Mouse (Mus musculus): Measurements from ENCODE around the gene Lhfp. TPM values are rescaled to one million over a fixed set of nuclear protein-coding genes. Genes with fewer than 3 reads are reported as not detected.

Gene Lhfp
- total and polyA plus RNA-seq, 3 experiments: 51.4 to 79.4 (median 53.5) TPM

DNA sequence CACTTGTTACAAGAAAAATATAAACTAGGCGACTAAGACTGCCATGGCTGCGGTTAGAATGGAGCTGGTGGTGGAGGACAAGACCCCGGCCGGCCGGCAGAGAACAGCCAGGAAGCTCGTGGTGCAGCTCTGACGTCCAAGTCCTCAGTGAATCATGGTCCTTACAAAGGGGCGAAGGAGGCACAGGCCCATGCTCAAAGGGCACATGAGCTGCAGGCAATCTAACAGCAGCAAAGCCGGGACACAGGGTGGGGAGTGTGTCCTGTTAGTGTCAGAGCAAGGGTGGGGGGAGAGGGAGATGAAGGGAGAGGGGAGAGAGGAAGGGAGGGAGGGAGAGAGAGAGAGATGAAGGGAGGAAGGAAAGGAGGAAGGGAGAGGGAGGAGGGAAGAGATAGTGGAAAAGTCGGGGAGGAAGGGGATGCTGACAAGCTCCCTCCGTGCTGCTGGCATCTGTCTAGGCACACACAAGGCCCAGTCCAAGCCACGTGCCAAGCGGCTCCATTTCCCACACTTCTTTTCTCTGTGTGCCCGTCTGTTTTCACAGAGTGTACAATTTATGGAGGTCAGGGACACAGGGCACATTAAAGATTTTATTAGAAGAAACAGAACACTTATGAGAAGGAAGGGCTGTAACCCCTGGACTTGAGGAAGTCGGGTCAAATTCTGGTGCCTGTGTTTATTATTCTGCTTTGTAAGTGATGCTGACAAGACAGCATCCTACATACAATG, 42.1 kb upstream of the Lhfp start:
- Histone ChIP-seq H3K4me3 (no peak overlapping the region), H3K79me2 (replicated peaks; ENCODE audit: control insufficient read depth, insufficient read depth, low read length) (no peaks in the 10 kb centered on the region), H3K4me1 (ENCODE audit: control insufficient read depth, insufficient read depth, low read length) (no peaks in the 10 kb centered on the region), H3K27me3 (ENCODE audit: control insufficient read depth, insufficient read depth, low read length) (no peaks in the 10 kb centered on the region), H3K36me3 (ENCODE audit: control insufficient read depth, insufficient read depth, low read length) (no peaks in the 10 kb centered on the region; the same call in 1 of the 2 replicates), H3K9ac (ENCODE audit: low read depth, low read length) (no peak overlapping the region), H3K27ac (no peak overlapping the region)
- intact Hi-C loops (cut with DNase I): no loop called here
- 62% methylated on average over 15 of the region's 15 CpGs for WGBS
- TF ChIP-seq POLR2A (IDR thresholded peaks at IDR 0.05; ENCODE audit: insufficient read depth, low read depth, low read length): no peak
- no peak for TF ChIP-seq EP300 (IDR thresholded peaks at IDR 0.05; ENCODE audit: insufficient read depth, low read depth, low read length)
- TF ChIP-seq CTCF (IDR thresholded peaks at IDR 0.05): no peak
- no peak for DNase-seq

DNA sequence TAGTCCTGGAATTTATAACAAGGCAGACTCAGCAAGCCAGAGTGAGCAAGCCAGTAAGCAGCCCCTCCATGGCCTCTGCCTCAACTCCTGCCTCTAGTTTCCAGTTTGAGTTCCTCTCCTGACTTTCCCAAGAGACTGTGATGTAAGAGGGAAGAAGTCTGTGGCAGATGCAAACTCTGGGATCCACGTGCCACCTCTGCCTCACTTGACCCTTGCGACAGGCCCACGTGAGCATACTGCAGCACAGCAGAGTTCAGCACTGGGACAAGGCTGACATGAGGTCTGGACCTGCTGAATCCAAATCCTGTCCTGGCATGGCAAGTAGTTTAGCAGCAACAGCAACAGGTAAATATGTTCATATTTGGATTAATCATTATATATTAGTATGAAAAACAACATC, 41.3 kb upstream of the Lhfp start:
- intact Hi-C loops (cut with DNase I): no loop called here
- H3K9ac ChIP-seq (ENCODE audit: low read depth, low read length): no peak overlapping the region
- H3K36me3 ChIP-seq (ENCODE audit: control insufficient read depth, insufficient read depth, low read length): no peaks in the 10 kb centered on the region; the same call in 1 of the 2 replicates
- no peaks in the 10 kb centered on the region for H3K4me1 ChIP-seq (ENCODE audit: control insufficient read depth, insufficient read depth, low read length)
- no peaks in the 10 kb centered on the region for H3K79me2 ChIP-seq (replicated peaks; ENCODE audit: control insufficient read depth, insufficient read depth, low read length)
- 70% methylated on average over 3 of the region's 3 CpGs for WGBS
- H3K27ac ChIP-seq: no peak overlapping the region
- TF ChIP-seq CTCF (IDR thresholded peaks at IDR 0.05) (no peak), EP300 (IDR thresholded peaks at IDR 0.05; ENCODE audit: insufficient read depth, low read depth, low read length) (no peak), POLR2A (IDR thresholded peaks at IDR 0.05; ENCODE audit: insufficient read depth, low read depth, low read length) (no peak)
- H3K4me3 ChIP-seq: no peak overlapping the region
- DNase-seq: no peak
- no peaks in the 10 kb centered on the region for H3K27me3 ChIP-seq (ENCODE audit: control insufficient read depth, insufficient read depth, low read length)

DNA sequence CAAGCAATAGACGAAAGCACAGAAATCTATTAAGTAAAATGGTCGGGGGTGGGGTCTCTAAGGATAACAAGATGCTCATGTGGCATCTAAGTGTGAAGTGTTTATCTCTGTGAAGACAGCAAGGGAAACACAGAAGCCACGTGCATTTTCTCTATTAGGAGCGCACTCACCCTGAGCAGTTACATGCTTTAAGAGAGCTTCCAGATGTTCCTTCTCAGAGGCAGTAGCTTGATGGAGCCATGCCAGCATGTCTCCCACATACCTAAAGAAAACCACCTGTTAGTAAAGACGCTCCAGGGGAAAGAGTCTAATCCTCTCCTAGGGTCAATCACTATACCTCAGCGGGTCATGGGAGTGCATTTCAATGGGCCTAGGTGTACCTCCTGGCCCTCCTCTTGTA, 39.3 kb upstream of the Lhfp start:
- no peak overlapping the region for H3K4me3 ChIP-seq
- no peak overlapping the region for H3K9ac ChIP-seq (ENCODE audit: low read depth, low read length)
- 75% methylated on average over 6 of the region's 6 CpGs for WGBS
- TF ChIP-seq CTCF (IDR thresholded peaks at IDR 0.05): no peak
- TF ChIP-seq EP300 (IDR thresholded peaks at IDR 0.05; ENCODE audit: insufficient read depth, low read depth, low read length): no peak
- TF ChIP-seq POLR2A (IDR thresholded peaks at IDR 0.05; ENCODE audit: insufficient read depth, low read depth, low read length): no peak
- H3K27me3 ChIP-seq (ENCODE audit: control insufficient read depth, insufficient read depth, low read length): no peaks in the 10 kb centered on the region
- no peak overlapping the region for H3K27ac ChIP-seq
- no peaks in the 10 kb centered on the region for H3K4me1 ChIP-seq (ENCODE audit: control insufficient read depth, insufficient read depth, low read length)
- intact Hi-C loops (cut with DNase I): no loop called here
- DNase-seq: no peak
- no peaks in the 10 kb centered on the region; the same call in 1 of the 2 replicates for H3K36me3 ChIP-seq (ENCODE audit: control insufficient read depth, insufficient read depth, low read length)
- no peaks in the 10 kb centered on the region for H3K79me2 ChIP-seq (replicated peaks; ENCODE audit: control insufficient read depth, insufficient read depth, low read length)

DNA sequence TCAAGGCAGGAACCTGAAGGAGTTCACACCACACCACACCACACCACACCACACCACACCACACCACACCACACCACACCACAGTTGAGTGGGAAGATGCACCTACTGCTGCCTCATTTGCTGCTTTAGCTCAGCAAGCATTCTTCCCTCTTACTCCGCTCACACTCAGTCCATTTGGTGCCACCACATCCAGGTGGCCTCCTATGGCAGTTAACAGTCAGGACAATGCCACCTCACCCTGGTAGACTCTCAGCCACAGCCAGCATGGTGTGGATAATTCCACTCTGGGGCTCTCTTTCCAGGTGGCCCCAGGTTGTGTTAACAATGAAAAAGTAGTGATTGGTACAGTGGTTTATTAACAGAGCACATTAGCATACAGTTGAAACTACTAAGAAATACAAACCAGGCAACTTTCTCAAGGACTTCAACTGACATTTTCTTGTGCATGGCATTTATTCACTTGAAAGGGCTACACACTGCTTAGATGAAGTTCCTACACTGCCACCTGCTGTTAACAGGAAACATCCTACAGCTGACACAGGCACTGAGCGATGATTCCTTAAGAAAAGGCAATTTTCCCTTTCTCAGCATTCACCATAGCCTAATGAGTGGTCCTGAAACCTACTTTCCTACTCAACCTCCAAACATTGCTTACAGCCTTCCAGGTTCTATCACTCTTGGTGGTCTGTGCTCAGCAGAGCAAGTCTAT, 36.8 kb upstream of the Lhfp start:
- Histone ChIP-seq H3K4me3 (no peak overlapping the region), H3K9ac (ENCODE audit: low read depth, low read length) (no peak overlapping the region), H3K27ac (no peak overlapping the region), H3K27me3 (ENCODE audit: control insufficient read depth, insufficient read depth, low read length) (no peaks in the 10 kb centered on the region), H3K4me1 (ENCODE audit: control insufficient read depth, insufficient read depth, low read length) (no peaks in the 10 kb centered on the region), H3K79me2 (replicated peaks; ENCODE audit: control insufficient read depth, insufficient read depth, low read length) (no peaks in the 10 kb centered on the region), H3K36me3 (ENCODE audit: control insufficient read depth, insufficient read depth, low read length) (no peaks in the 10 kb centered on the region; the same call in 1 of the 2 replicates)
- TF ChIP-seq CTCF (IDR thresholded peaks at IDR 0.05) (peak; percentile 81), POLR2A (IDR thresholded peaks at IDR 0.05; ENCODE audit: insufficient read depth, low read depth, low read length) (no peak)
- WGBS: 67% methylated on average over 2 of the region's 2 CpGs
- DNase-seq: no peak
- intact Hi-C loops (cut with DNase I): loop anchor here (2.0 kb wide), 1 partner anchor 750 kb away; no protein-coding TSS in a partner anchor

DNA sequence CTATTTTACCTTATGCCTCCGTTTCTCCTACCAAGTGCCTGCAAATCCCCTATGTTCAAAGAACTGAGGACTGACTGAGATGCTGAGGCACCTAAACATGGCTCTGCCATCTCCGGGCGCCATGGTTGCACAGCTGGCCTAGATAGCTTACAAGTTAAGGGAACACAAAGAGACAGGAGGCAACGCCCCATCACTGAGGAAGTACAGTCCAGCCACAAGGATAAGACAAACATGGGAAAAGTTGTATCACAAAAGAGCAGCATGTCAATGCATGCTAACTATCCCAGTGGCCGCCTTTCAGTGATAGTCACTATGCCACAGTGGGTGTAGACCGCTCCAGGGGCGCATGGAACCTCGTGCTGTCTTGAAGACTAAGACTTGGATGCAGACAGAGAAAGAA, 33.9 kb upstream of the Lhfp start:
- Histone ChIP-seq H3K4me3 (no peak overlapping the region), H3K27me3 (ENCODE audit: control insufficient read depth, insufficient read depth, low read length) (no peaks in the 10 kb centered on the region), H3K9ac (ENCODE audit: low read depth, low read length) (no peak overlapping the region), H3K79me2 (replicated peaks; ENCODE audit: control insufficient read depth, insufficient read depth, low read length) (no peaks in the 10 kb centered on the region), H3K27ac (no peak overlapping the region), H3K36me3 (ENCODE audit: control insufficient read depth, insufficient read depth, low read length) (no peaks in the 10 kb centered on the region), H3K4me1 (ENCODE audit: control insufficient read depth, insufficient read depth, low read length) (no peaks in the 10 kb centered on the region)
- no peak for DNase-seq
- no peak for TF ChIP-seq POLR2A (IDR thresholded peaks at IDR 0.05; ENCODE audit: insufficient read depth, low read depth, low read length)
- 82% methylated on average over 8 of the region's 8 CpGs for WGBS
- intact Hi-C loops (cut with DNase I): no loop called here
